Mouse (Mus musculus): ENCODE data around the gene Glrx. TPM values are rescaled to one million over a fixed set of nuclear protein-coding genes. Genes with fewer than 3 reads are reported as not detected.

Glrx gene
- 30.8 and 34.4 TPM in 2 replicates for polyA plus RNA-seq (2015; fragmentation: Nextera tagmentation; extraction: Ambion mirVana)

DNA sequence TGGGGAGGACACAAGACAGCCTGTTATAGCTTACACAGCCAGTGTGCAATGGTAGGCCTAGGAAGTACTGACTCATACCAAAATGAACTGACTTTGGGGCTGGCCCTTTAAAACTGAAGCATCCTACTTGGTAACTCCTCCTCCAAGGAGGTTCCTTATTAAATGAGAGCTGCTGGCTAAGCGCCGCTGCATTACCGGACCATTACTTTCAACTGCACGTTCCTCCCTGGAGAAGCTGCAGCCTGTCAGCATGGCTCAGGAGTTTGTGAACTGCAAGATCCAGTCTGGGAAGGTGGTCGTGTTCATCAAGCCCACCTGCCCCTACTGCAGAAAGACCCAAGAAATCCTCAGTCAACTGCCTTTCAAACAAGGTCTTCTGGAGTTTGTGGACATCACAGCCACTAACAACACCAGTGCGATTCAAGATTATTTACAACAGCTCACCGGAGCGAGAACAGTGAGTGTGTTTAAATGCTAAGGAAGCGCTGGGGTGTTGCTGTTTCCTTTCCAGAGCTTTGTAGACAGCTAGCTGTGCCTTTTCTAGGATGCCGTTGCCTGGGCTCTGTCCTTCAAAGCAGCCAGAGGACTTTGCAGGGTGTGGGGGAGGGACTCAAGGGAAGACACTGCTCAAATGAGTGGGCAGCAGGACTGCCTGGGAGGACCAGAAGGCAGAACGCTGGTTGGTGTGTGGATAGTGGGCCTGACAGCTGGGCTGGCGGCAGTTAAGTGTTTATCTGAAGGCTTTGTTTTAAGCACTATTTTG is at the start of gene Glrx:
Gene Glrx, plus strand, starts transcription at position 150 of the 763 bp plus-strand sequence.
- under 1% methylated on average over 12 of the region's 12 CpGs for WGBS
- peak within 1 kb of the TSS; percentile 70 for H3K27ac ChIP-seq
- H3K9me3 ChIP-seq = no peaks in the 10 kb centered on the region
- no peaks in the 10 kb centered on the region for H3K27me3 ChIP-seq
- no peaks in the 10 kb centered on the region for H3K36me3 ChIP-seq
- H3K4me3 ChIP-seq = peak within 1 kb of the TSS; percentile 53
- H3K9ac ChIP-seq = peak within 1 kb of the TSS; percentile 69
- H3K4me1 ChIP-seq = peaks cover 24% of the 10 kb centered on the region
- ATAC-seq (ENCODE audit: insufficient number of reproducible peaks, insufficient read depth, low FRiP score, low TSS enrichment, low read depth) = peak; percentile 79
- H3K4me2 ChIP-seq = peak within 1 kb of the TSS; percentile 85

DNA sequence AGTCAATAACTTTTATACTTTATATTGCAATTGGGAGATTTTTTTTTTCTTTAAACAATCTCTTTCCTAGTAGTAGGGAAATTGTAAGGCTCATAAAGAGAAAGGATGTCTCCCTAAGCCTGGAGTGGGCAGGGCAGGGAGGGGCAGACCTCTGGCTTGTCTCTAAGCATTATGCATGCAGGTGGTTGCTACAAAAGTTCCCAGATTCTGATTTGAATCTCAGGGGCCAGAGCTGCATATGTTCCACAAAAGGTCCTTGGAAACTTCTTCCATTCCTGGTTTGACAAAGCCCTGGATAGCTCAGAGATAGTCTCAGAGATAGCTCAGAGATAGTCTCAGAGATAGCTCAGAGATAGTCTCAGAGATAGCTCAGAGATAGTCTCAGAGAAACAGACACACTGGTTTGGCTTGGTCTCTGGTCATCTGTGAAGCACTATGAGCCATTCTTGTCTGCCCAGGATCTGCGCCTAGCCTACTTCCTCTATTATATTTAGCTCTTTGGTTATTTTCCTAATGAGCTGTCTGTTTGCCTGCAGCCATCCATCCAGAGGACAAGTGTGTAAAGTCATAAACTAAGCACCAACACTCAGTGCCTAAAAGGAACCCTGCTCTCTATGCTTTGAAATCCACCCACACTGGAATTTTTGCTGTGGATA is 49.0 kb upstream of the Glrx start:
- H3K4me2 ChIP-seq = no peak overlapping the region
- no peaks in the 10 kb centered on the region for H3K27me3 ChIP-seq
- H3K4me1 ChIP-seq = no peaks in the 10 kb centered on the region
- no peaks in the 10 kb centered on the region for H3K9me3 ChIP-seq
- H3K27ac ChIP-seq = no peak overlapping the region
- no peak overlapping the region for H3K4me3 ChIP-seq
- no peaks in the 10 kb centered on the region for H3K36me3 ChIP-seq
- no peak overlapping the region for H3K9ac ChIP-seq
- ATAC-seq (ENCODE audit: insufficient number of reproducible peaks, insufficient read depth, low FRiP score, low TSS enrichment, low read depth) = no peak
- 89% methylated on average over 1 of the region's 1 CpGs for WGBS

DNA sequence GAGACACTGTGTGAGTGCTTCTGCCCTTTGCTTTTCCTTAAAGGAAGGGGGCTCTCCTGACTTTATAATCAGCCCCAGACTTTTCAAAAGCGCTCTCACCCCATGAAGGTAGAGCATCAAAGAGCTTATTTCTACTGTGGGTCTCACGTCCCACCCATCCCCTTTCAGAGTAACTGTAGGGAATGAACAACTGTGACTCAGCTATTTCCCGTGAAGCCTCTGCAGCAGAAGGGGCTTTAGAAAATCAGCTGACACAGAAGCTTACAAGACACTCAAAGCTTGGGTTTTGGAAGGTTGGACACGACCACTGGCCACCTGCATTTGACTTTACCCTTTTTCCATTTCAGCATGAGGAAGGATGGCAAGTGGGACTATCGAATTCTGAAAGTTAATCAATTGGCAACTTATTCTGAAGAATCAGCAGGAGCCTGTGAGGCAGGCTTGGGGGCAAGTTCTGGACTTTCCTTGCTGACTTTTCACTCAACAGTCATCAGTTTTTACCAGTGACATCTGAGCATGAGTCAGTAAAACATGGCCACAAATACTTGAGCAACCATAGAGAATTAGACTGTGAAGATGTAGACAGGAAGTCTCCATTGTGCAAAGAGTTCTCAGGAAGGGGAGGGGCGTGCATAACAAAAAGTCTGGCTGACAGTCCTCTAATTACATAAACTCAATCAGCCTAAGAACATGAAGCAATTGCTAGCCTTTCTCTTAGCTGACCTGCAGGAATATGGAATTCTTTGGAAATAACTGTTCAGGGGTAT is 45.6 kb upstream of the Glrx start:
- H3K9ac ChIP-seq = no peak overlapping the region
- H3K27me3 ChIP-seq = no peaks in the 10 kb centered on the region
- H3K36me3 ChIP-seq = no peaks in the 10 kb centered on the region
- H3K4me2 ChIP-seq = no peak overlapping the region
- 70% methylated on average over 6 of the region's 6 CpGs for WGBS
- H3K27ac ChIP-seq = no peak overlapping the region
- H3K4me3 ChIP-seq = no peak overlapping the region
- ATAC-seq (ENCODE audit: insufficient number of reproducible peaks, insufficient read depth, low FRiP score, low TSS enrichment, low read depth) = no peak
- no peaks in the 10 kb centered on the region for H3K4me1 ChIP-seq
- H3K9me3 ChIP-seq = no peaks in the 10 kb centered on the region

- Histone ChIP-seq H3K36me3 (no peaks in the 10 kb centered on the region), H3K4me1 (no peaks in the 10 kb centered on the region; the same call in 1 of the 2 replicates), H3K4me2 (peak overlapping the region; percentile 57), H3K27ac (no peak overlapping the region), H3K4me3 (peak overlapping the region; percentile 30), H3K9ac (no peak overlapping the region), H3K9me3 (no peaks in the 10 kb centered on the region), H3K27me3 (no peaks in the 10 kb centered on the region)
- peak; percentile 88 for ATAC-seq (ENCODE audit: insufficient number of reproducible peaks, insufficient read depth, low FRiP score, low TSS enrichment, low read depth)
- WGBS = 29% methylated on average over 18 of the region's 18 CpGs
Measured at GRCm38 (mm10) chr13:75797369-75798141, 42.1 kb upstream of the Glrx start.

DNA sequence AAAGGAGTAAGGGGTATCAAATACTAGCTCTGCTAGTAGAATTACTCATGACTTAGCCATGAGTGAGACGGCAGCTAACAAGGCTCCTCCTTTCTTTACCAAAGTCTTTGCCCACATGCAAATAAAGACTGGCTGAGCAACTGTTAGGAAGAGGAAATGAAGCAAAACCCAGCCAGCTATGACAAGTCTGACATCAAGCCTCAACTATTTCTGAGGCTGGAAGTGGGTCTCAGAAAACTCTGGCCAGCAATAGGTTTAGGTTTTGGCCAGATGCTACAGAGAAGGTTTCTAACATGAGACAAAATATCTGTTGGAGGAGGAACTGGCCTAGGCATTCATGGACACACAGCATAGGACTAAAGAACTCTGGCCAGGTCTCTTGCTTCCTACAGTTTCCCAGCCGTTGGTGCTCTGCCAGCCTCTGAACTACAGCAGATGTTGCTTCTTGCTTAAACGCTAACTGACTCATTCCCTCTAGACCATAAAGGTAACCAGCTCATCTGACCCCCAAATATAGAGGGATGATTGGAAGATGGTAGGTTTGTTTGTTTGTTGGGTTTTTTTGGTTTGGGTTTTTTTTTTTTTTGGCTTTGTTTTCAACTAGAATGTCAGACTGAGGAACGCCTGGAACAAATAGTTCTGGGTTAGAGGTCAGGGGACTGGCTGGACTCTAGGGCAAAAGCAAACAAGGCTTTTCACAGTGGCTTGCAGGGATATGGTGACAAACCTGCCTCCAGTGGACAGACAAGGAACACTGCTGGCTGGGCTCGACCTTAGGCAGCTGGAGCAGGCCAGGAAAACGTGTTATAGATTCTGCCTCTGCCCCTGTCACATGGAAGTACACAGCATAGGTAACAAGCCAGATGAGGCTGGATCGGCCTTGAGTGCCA is 41.0 kb upstream of the Glrx start:
- Histone ChIP-seq H3K36me3 (no peaks in the 10 kb centered on the region), H3K27ac (no peak overlapping the region), H3K27me3 (no peaks in the 10 kb centered on the region), H3K4me1 (no peaks in the 10 kb centered on the region; the same call in 1 of the 2 replicates), H3K4me2 (no peak overlapping the region), H3K4me3 (no peak overlapping the region), H3K9ac (no peak overlapping the region), H3K9me3 (no peaks in the 10 kb centered on the region)
- ATAC-seq (ENCODE audit: insufficient number of reproducible peaks, insufficient read depth, low FRiP score, low TSS enrichment, low read depth) = no peak
- WGBS = 61% methylated on average over 7 of the region's 7 CpGs

DNA sequence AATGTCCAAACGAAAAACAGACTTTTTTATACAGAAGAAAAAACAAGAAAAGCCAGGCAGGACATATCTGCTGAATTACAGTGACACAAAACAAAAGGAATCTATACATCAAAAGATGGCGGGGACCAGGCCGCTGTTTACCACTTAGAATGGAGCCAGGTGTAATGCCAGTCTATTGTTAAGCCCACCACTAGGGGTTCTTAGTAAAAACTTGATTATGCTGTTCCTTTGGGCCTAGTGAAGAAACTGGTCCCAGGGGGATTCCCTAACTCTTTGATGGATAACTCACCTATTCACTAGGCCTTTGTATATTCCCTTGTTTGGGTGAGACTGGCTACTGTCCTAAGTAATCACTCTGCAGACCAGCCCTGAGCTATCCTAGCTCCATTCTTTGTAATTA is 40.2 kb upstream of the Glrx start:
- H3K4me1 ChIP-seq = no peaks in the 10 kb centered on the region; the same call in 1 of the 2 replicates
- H3K9me3 ChIP-seq = no peaks in the 10 kb centered on the region
- 80% methylated on average over 3 of the region's 3 CpGs for whole genome bisulfite sequencing
- no peak overlapping the region for H3K9ac ChIP-seq
- H3K4me3 ChIP-seq = no peak overlapping the region
- ATAC-seq (ENCODE audit: insufficient number of reproducible peaks, insufficient read depth, low FRiP score, low TSS enrichment, low read depth) = no peak
- no peak overlapping the region for H3K4me2 ChIP-seq
- H3K27me3 ChIP-seq = no peaks in the 10 kb centered on the region
- no peak overlapping the region for H3K27ac ChIP-seq
- no peaks in the 10 kb centered on the region for H3K36me3 ChIP-seq

DNA sequence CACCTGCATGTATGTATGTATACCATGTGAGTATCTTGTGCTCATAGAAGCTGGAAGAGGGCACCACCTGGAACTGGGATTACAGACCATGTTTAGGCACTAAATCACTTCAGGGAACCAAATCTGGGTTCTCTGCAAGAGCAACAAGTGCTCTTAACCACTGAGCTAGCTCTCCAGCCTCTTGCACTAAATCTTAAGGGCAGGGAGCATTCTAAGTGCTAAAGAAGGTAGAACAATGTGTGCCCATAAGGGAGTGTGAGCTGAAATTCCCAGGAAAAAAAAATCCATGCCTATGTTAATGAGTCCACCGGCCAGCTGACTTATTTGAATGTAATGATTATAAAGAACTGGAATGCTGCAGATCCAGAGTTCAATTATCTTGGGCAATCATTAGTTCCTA is 31.7 kb upstream of the Glrx start:
- H3K27me3 ChIP-seq = no peaks in the 10 kb centered on the region
- H3K36me3 ChIP-seq = no peaks in the 10 kb centered on the region
- H3K9ac ChIP-seq = no peak overlapping the region
- H3K9me3 ChIP-seq = no peaks in the 10 kb centered on the region
- no peak overlapping the region for H3K27ac ChIP-seq
- H3K4me3 ChIP-seq = no peak overlapping the region
- H3K4me1 ChIP-seq = no peaks in the 10 kb centered on the region
- WGBS = 82% methylated on average over 1 of the region's 1 CpGs
- H3K4me2 ChIP-seq = no peak overlapping the region
- ATAC-seq (ENCODE audit: insufficient number of reproducible peaks, insufficient read depth, low FRiP score, low TSS enrichment, low read depth) = no peak

DNA sequence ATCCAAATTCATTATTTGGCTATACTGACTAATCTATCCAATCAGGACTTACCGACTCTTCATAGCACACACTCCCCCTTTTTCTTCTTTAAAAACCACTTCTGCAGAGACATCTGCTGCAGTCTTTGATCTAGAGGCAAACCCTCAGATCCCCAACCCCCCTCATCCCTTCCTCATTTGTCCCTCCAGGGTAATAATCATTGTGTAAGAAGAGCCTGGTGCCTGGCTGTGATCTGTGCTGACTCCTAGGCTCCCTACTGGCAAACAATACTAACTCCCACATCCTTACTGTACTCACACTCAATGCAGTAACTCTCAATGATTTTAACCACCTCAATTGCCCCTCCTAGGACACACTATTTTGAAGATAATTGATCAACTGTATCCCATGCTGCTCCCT is 29.7 kb upstream of the Glrx start:
- WGBS = 60% methylated on average over 1 of the region's 1 CpGs
- no peak for ATAC-seq (ENCODE audit: insufficient number of reproducible peaks, insufficient read depth, low FRiP score, low TSS enrichment, low read depth)
- Histone ChIP-seq H3K9ac (no peak overlapping the region), H3K4me3 (no peak overlapping the region), H3K4me1 (no peaks in the 10 kb centered on the region), H3K27me3 (no peaks in the 10 kb centered on the region), H3K9me3 (no peaks in the 10 kb centered on the region), H3K36me3 (no peaks in the 10 kb centered on the region), H3K27ac (no peak overlapping the region), H3K4me2 (no peak overlapping the region)

GRCm38 (mm10) chr13:75817183-75817582 is 22.5 kb upstream of the Glrx start:
- Histone ChIP-seq H3K4me3 (no peak overlapping the region), H3K9ac (no peak overlapping the region), H3K4me1 (no peaks in the 10 kb centered on the region), H3K27me3 (no peaks in the 10 kb centered on the region), H3K27ac (no peak overlapping the region), H3K36me3 (no peaks in the 10 kb centered on the region), H3K9me3 (no peaks in the 10 kb centered on the region), H3K4me2 (no peak overlapping the region)
- no peak for ATAC-seq (ENCODE audit: insufficient number of reproducible peaks, insufficient read depth, low FRiP score, low TSS enrichment, low read depth)
- WGBS = 92% methylated on average over 2 of the region's 2 CpGs

DNA sequence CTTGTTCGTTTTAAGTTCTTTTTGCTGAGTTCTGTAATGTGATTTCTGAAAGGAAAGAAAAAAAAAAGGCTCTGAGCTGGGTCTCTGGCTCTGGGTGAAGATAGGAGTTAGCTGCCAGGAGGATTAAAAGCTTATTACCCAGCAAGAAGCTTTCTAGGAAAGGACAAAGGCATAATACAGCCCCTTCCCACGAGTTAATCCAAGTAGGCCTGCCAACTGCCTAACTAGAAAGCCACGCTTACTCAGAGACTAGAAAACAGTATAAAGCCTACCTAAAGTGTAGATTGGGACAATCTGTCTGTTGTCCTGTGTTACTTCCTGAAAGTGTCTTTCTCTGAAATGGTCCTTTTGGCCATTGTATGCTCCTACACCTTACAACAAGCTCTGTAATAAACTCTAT is 21.2 kb upstream of the Glrx start:
- no peaks in the 10 kb centered on the region for H3K36me3 ChIP-seq
- ATAC-seq (ENCODE audit: insufficient number of reproducible peaks, insufficient read depth, low FRiP score, low TSS enrichment, low read depth) = no peak
- H3K9ac ChIP-seq = no peak overlapping the region
- no peak overlapping the region for H3K27ac ChIP-seq
- no peaks in the 10 kb centered on the region for H3K9me3 ChIP-seq
- 38% methylated on average over 3 of the region's 3 CpGs for WGBS
- H3K4me1 ChIP-seq = no peaks in the 10 kb centered on the region
- H3K4me2 ChIP-seq = no peak overlapping the region
- no peak overlapping the region for H3K4me3 ChIP-seq
- no peaks in the 10 kb centered on the region for H3K27me3 ChIP-seq
